Mouse (Mus musculus): Measurements from ENCODE around the gene Gm4756. TPM values are rescaled to one million over a fixed set of nuclear protein-coding genes. Genes with fewer than 3 reads are reported as not detected.
"Not testable (repeated sequence)": the region's sequence is repeated elsewhere in the genome, so short reads cannot be mapped to it uniquely, and the experiment has no call there.

Gene Gm4756
- not detected in 2 replicates for polyA plus RNA-seq (2016; fragmentation: Nextera tagmentation; extraction: Ambion mirVana)

- WGBS, result 80% methylated on average over 11 of the region's 11 CpGs
- ATAC-seq (ENCODE audit: low FRiP score, low read depth), result no peak
These were observed at the start of gene Gm4756 for GRCm38 (mm10) chr12:72649611-72650330. Gm4756 (minus strand) TSS chr12:72649661.

GRCm38 (mm10) chr12:72694901-72695463 is 45.5 kb upstream of the Gm4756 start:
- Histone ChIP-seq H3K4me1 (no peaks in the 10 kb centered on the region), H3K27me3 (no peaks in the 10 kb centered on the region), H3K9me3 (no peaks in the 10 kb centered on the region), H3K36me3 (no peaks in the 10 kb centered on the region), H3K4me3 (no peak overlapping the region), H3K27ac (replicated peaks) (no peak overlapping the region), H3K9ac (replicated peaks) (no peak overlapping the region), H3K4me2 (replicated peaks) (no peak overlapping the region)
- no peak for ATAC-seq (ENCODE audit: low FRiP score, low read depth)
- WGBS, result 62% methylated on average over 9 of the region's 9 CpGs

More at GRCm38 (mm10) chr12:72649611-72650330, at the start of gene Gm4756:
- Histone ChIP-seq H3K36me3 (no peaks in the 10 kb centered on the region), H3K9ac (replicated peaks) (no peak within 1 kb of the TSS), H3K4me3 (no peak within 1 kb of the TSS), H3K27me3 (no peaks in the 10 kb centered on the region), H3K4me2 (replicated peaks) (no peak within 1 kb of the TSS), H3K9me3 (no peaks in the 10 kb centered on the region), H3K4me1 (no peaks in the 10 kb centered on the region), H3K27ac (replicated peaks) (no peak within 1 kb of the TSS)

- Histone ChIP-seq H3K4me2 (replicated peaks) (no peak overlapping the region), H3K9me3 (no peaks in the 10 kb centered on the region), H3K4me3 (no peak overlapping the region), H3K4me1 (no peaks in the 10 kb centered on the region), H3K9ac (replicated peaks) (no peak overlapping the region), H3K36me3 (no peaks in the 10 kb centered on the region), H3K27ac (replicated peaks) (no peak overlapping the region), H3K27me3 (no peaks in the 10 kb centered on the region)
- WGBS, result 81% methylated on average over 12 of the region's 12 CpGs
- no peak for ATAC-seq (ENCODE audit: low FRiP score, low read depth)
These were observed 45.0 kb upstream of the Gm4756 start for GRCm38 (mm10) chr12:72694438-72694837.

GRCm38 (mm10) chr12:72693895-72694294 is 44.4 kb upstream of the Gm4756 start:
- WGBS, result 46% methylated on average over 6 of the region's 6 CpGs
- no peaks in the 10 kb centered on the region for H3K36me3 ChIP-seq
- H3K27me3 ChIP-seq, result no peaks in the 10 kb centered on the region
- no peak overlapping the region for H3K27ac ChIP-seq (replicated peaks)
- no peak overlapping the region for H3K9ac ChIP-seq (replicated peaks)
- no peaks in the 10 kb centered on the region for H3K4me1 ChIP-seq
- ATAC-seq (ENCODE audit: low FRiP score, low read depth), result no peak
- H3K4me3 ChIP-seq, result no peak overlapping the region
- no peaks in the 10 kb centered on the region for H3K9me3 ChIP-seq
- H3K4me2 ChIP-seq (replicated peaks), result no peak overlapping the region

- not testable (repeated sequence) for H3K9ac ChIP-seq (replicated peaks); H3K4me1 ChIP-seq; H3K4me3 ChIP-seq; H3K9me3 ChIP-seq; H3K27me3 ChIP-seq; ATAC-seq (ENCODE audit: low FRiP score, low read depth); H3K36me3 ChIP-seq; H3K4me2 ChIP-seq (replicated peaks); H3K27ac ChIP-seq (replicated peaks)
- 16% methylated on average over 2 of the region's 2 CpGs for WGBS
These were observed 38.8 kb upstream of the Gm4756 start for GRCm38 (mm10) chr12:72688281-72688680.

GRCm38 (mm10) chr12:72687741-72688140 is 38.3 kb upstream of the Gm4756 start:
- not testable (repeated sequence) for H3K9me3 ChIP-seq; H3K27me3 ChIP-seq; H3K36me3 ChIP-seq; H3K4me1 ChIP-seq; H3K27ac ChIP-seq (replicated peaks); H3K4me2 ChIP-seq (replicated peaks); H3K4me3 ChIP-seq; H3K9ac ChIP-seq (replicated peaks); ATAC-seq (ENCODE audit: low FRiP score, low read depth)
- WGBS, result 12% methylated on average over 6 of the region's 6 CpGs

GRCm38 (mm10) chr12:72686566-72686965 is 37.1 kb upstream of the Gm4756 start:
- WGBS, result 80% methylated on average over 4 of the region's 4 CpGs
- ATAC-seq (ENCODE audit: low FRiP score, low read depth); H3K4me3 ChIP-seq; H3K4me2 ChIP-seq (replicated peaks); H3K27ac ChIP-seq (replicated peaks); H3K4me1 ChIP-seq; H3K9me3 ChIP-seq; H3K9ac ChIP-seq (replicated peaks); H3K27me3 ChIP-seq; H3K36me3 ChIP-seq: not testable (repeated sequence)

- H3K9ac ChIP-seq (replicated peaks), result no peak overlapping the region
- no peak overlapping the region for H3K4me3 ChIP-seq
- no peak for ATAC-seq (ENCODE audit: low FRiP score, low read depth)
- WGBS, result 95% methylated on average over 3 of the region's 3 CpGs
- 0 out of 2 replicates have a peak, but pooled peaks cover 6% of the 10 kb centered on the region for H3K4me1 ChIP-seq
- no peak overlapping the region for H3K4me2 ChIP-seq (replicated peaks)
- no peak overlapping the region for H3K27ac ChIP-seq (replicated peaks)
- H3K36me3 ChIP-seq, result no peaks in the 10 kb centered on the region
- H3K9me3 ChIP-seq, result no peaks in the 10 kb centered on the region
- no peaks in the 10 kb centered on the region for H3K27me3 ChIP-seq
These were observed 34.2 kb upstream of the Gm4756 start for GRCm38 (mm10) chr12:72683612-72684011.

GRCm38 (mm10) chr12:72682511-72683282 is 33.2 kb upstream of the Gm4756 start:
- no peak overlapping the region for H3K27ac ChIP-seq (replicated peaks)
- H3K4me1 ChIP-seq, result 0 out of 2 replicates have a peak, but pooled peaks cover 4% of the 10 kb centered on the region
- H3K36me3 ChIP-seq, result no peaks in the 10 kb centered on the region
- 60% methylated on average over 8 of the region's 8 CpGs for WGBS
- H3K4me3 ChIP-seq, result no peak overlapping the region
- H3K9me3 ChIP-seq, result no peaks in the 10 kb centered on the region
- no peak overlapping the region for H3K9ac ChIP-seq (replicated peaks)
- no peak for ATAC-seq (ENCODE audit: low FRiP score, low read depth)
- no peak overlapping the region for H3K4me2 ChIP-seq (replicated peaks)
- no peaks in the 10 kb centered on the region for H3K27me3 ChIP-seq

- Histone ChIP-seq H3K27me3 (no peaks in the 10 kb centered on the region), H3K27ac (replicated peaks) (no peak overlapping the region), H3K4me3 (no peak overlapping the region), H3K9ac (replicated peaks) (no peak overlapping the region), H3K4me1 (no peaks in the 10 kb centered on the region), H3K36me3 (no peaks in the 10 kb centered on the region), H3K9me3 (no peaks in the 10 kb centered on the region), H3K4me2 (replicated peaks) (no peak overlapping the region)
- 97% methylated on average over 1 of the region's 1 CpGs for WGBS
- ATAC-seq (ENCODE audit: low FRiP score, low read depth), result no peak
These were observed 32.5 kb upstream of the Gm4756 start for GRCm38 (mm10) chr12:72681919-72682318.

GRCm38 (mm10) chr12:72679635-72680034 is 30.2 kb upstream of the Gm4756 start:
- H3K4me2 ChIP-seq (replicated peaks), result no peak overlapping the region
- WGBS, result 76% methylated on average over 3 of the region's 3 CpGs
- no peaks in the 10 kb centered on the region for H3K27me3 ChIP-seq
- no peak overlapping the region for H3K4me3 ChIP-seq
- H3K4me1 ChIP-seq, result no peaks in the 10 kb centered on the region
- no peak overlapping the region for H3K27ac ChIP-seq (replicated peaks)
- H3K36me3 ChIP-seq, result no peaks in the 10 kb centered on the region
- H3K9me3 ChIP-seq, result no peaks in the 10 kb centered on the region
- H3K9ac ChIP-seq (replicated peaks), result no peak overlapping the region
- no peak for ATAC-seq (ENCODE audit: low FRiP score, low read depth)

- 60% methylated on average over 2 of the region's 2 CpGs for WGBS
- Histone ChIP-seq H3K9ac (replicated peaks) (no peak overlapping the region), H3K36me3 (no peaks in the 10 kb centered on the region), H3K27ac (replicated peaks) (no peak overlapping the region), H3K9me3 (no peaks in the 10 kb centered on the region), H3K27me3 (no peaks in the 10 kb centered on the region), H3K4me2 (replicated peaks) (no peak overlapping the region), H3K4me1 (no peaks in the 10 kb centered on the region), H3K4me3 (no peak overlapping the region)
- no peak for ATAC-seq (ENCODE audit: low FRiP score, low read depth)
These were observed 25.4 kb upstream of the Gm4756 start for GRCm38 (mm10) chr12:72674820-72675219.

All from midbrain, embryonic 12.5 days (tissue).